Mouse (Mus musculus) hindbrain, embryonic 11.5 days (tissue): ENCODE data around the gene Gli2. TPM values are rescaled to one million over a fixed set of nuclear protein-coding genes. Genes with fewer than 3 reads are reported as not detected.
A peak's percentile ranks its signal among the peaks of the same experiment; 100 is the strongest.

Experiments used
- ATAC-seq: fragments of 200-750 bp; cut with Nextera tagmentation; 2 replicates; pipeline ENCODE4 v1.8.0; 2017; ENCODE audit warnings: mild to moderate bottlenecking, moderate TSS enrichment, moderate library complexity; ENCODE audit not compliant: low FRiP score
- DNase-seq: peaks from one replicate; pipeline ENCODE4 v3.0.0-alpha.2; 2015; ENCODE audit warnings: low spot score
- H3K27ac ChIP-seq: fragments of 300-500 bp; sonication (generic); 2 replicates; pipeline ENCODE4 v1.5.1; 2014; ENCODE audit warnings: mild to moderate bottlenecking, low read depth, low read length
- H3K27me3 ChIP-seq: fragments of 300-500 bp; sonication (generic); 2 replicates; pipeline ENCODE4 v1.6.1; 2014; ENCODE audit warnings: mild to moderate bottlenecking, low read length, moderate library complexity, mixed read lengths; ENCODE audit not compliant: control insufficient read depth, insufficient read depth
- H3K36me3 ChIP-seq: fragments of 300-500 bp; sonication (generic); 2 replicates; pipeline ENCODE4 v1.6.1; 2014; ENCODE audit warnings: mild to moderate bottlenecking, low read length, moderate library complexity, mixed read lengths; ENCODE audit not compliant: control insufficient read depth, insufficient read depth
- H3K4me1 ChIP-seq: fragments of 300-500 bp; sonication (generic); replicated peaks from 2 replicates; pipeline ENCODE4 v1.6.1; 2014; ENCODE audit warnings: low read length, mixed read lengths; ENCODE audit not compliant: control insufficient read depth, insufficient read depth
- H3K4me2 ChIP-seq: fragments of 300-500 bp; sonication (generic); replicated peaks from 2 replicates; pipeline ENCODE4 v1.6.1; 2014; ENCODE audit warnings: mild to moderate bottlenecking, low read depth, low read length
- H3K4me3 ChIP-seq: fragments of 300-500 bp; sonication (generic); 2 replicates; pipeline ENCODE4 v1.5.1; 2014; ENCODE audit warnings: low read depth, low read length
- H3K9ac ChIP-seq: fragments of 300-500 bp; sonication (generic); 2 replicates; pipeline ENCODE4 v1.6.1; 2014; ENCODE audit warnings: low read depth, low read length
- H3K9me3 ChIP-seq: fragments of 300-500 bp; sonication (generic); 2 replicates; pipeline ENCODE4 v1.6.1; 2016; ENCODE audit warnings: low read length; ENCODE audit not compliant: control insufficient read depth
- WGBS: fragments of 180-500 bp; shearing (Covaris S2); extraction: QIAGEN DNeasy Blood & Tissue Kit; methylation state at CpG from one replicate; pipeline ENCODE4 v1.1.7; 2014; 5-methylcytosine and 5-hydroxymethylcytosine counted together
- polyA plus RNA-seq: library from polyadenylated mRNA; unstranded; fragments of >200 nt; fragmentation: Nextera tagmentation; extraction: Ambion mirVana; gene quantifications from 2 replicates; pipeline ENCODE4 v1.2.1, GENCODE M21; 2014

Gene Gli2
- polyA plus RNA-seq, 1 experiment from 2014 or later, result 8.7 TPM

DNA sequence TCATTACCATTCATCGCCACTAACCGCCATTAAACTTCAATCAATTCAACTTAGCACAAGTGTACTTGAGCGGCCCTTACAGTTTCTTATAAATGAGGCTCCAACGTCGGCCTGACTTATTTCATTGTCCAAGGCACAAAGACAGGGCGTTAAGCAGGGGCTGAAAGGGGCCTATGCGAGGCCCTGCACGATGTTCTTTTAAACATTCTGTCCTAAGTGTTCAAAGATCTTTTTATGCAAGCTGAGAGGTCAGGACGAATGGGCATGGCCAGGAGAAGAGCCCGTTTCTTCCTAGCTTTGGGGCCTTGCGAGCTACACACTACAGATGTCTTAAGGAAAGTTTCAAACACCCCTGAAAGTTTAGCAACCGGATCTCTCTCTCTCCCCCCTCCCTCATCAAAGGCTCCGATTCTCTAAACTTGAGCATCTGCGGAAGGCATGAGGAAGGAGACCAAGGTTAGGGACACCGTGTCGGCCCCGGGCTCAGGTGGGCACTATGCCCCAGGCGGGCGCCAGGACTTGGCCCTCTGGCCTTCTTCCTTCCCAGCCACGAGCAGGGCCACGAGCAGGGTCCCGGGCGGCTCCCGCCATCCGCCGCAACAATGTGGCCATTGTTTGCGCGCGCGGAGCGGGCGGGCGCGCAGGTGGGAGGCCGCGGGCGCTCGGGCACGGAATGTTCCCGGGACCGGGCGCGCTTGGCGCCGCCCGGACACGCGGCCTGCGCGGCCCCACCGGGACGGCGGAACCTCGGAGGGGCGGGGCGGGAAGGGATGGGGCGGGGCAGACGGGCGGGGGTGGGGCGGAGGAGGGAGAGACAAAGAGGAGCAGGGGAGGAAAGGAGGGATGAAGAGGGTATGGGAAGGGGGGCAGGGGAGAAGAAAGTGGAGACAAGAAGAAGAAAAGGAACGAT lies 5.7 kb downstream of the Gli2 start:
- Histone ChIP-seq H3K9ac (peak overlapping the region; percentile 73), H3K4me1 (peaks cover 8% of the 10 kb centered on the region), H3K36me3 (no peaks in the 10 kb centered on the region), H3K4me3 (peak overlapping the region; percentile 47), H3K9me3 (no peaks in the 10 kb centered on the region), H3K27me3 (no peaks in the 10 kb centered on the region; the same call in 1 of the 2 replicates), H3K27ac (peak overlapping the region; percentile 96), H3K4me2 (peak overlapping the region; percentile 69)
- peak; percentile 68 for ATAC-seq
- DNase-seq, result peak; percentile 70
- WGBS, result 2% methylated on average over 51 of the region's 61 CpGs

DNA sequence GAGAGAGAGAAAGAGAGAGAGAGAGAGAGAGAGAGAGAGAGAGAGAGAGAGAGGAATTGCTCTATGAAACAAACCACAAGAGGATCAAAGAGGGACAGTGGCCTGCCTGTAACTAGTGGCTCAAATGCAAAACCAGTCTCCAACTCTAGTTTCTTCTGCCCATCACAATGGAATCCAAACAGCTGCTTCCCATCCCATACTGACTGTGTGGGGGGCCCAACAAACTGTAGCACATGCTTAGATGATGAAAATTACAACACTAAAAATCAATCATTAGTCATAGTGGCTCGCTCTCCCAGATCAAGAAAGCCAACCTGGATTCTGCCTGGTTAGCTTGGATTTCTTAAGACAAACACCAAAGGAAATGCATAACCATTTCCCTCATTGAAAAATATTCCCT lies 15.0 kb downstream of the Gli2 start:
- Histone ChIP-seq H3K27me3 (no peaks in the 10 kb centered on the region), H3K36me3 (no peaks in the 10 kb centered on the region), H3K4me1 (peaks cover 11% of the 10 kb centered on the region), H3K9me3 (no peaks in the 10 kb centered on the region), H3K9ac (no peak overlapping the region), H3K27ac (no peak overlapping the region), H3K4me3 (no peak overlapping the region), H3K4me2 (no peak overlapping the region)
- ATAC-seq (no peak), DNase-seq (no peak)
- WGBS, result 95% methylated on average over 1 of the region's 1 CpGs

- no peak for ATAC-seq
- no peak overlapping the region for H3K27ac ChIP-seq
- H3K9me3 ChIP-seq, result no peaks in the 10 kb centered on the region
- WGBS, result 39% methylated on average over 8 of the region's 8 CpGs
- no peaks in the 10 kb centered on the region for H3K27me3 ChIP-seq
- peak; percentile 16 for DNase-seq
- H3K4me3 ChIP-seq, result no peak overlapping the region
- no peak overlapping the region for H3K4me2 ChIP-seq
- H3K4me1 ChIP-seq, result peaks cover 14% of the 10 kb centered on the region
- H3K36me3 ChIP-seq, result no peaks in the 10 kb centered on the region
- no peak overlapping the region for H3K9ac ChIP-seq
Measured at GRCm38 (mm10) chr1:119035931-119036330, 17.5 kb downstream of the Gli2 start.

DNA sequence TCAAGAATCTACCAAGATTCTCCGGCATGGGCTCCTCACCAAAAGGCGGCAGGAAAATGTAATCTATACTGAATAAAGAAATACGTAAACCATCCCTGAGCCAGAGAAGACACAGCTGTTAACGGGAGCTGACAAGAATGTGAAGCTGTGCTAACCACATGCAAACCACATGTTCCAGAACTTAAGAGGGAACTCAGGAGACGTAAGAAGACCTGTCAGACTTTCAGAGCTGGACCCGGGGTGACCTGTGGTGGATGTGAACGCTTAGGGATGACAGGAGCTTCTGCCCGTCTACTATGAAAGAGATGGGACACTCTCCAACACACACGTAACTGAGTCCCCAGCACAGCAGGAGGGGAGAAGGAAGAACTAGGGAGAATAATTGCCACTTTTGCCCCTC lies 18.1 kb downstream of the Gli2 start:
- peak; percentile 23 for DNase-seq
- Histone ChIP-seq H3K4me1 (peaks cover 14% of the 10 kb centered on the region), H3K9me3 (no peaks in the 10 kb centered on the region), H3K4me2 (no peak overlapping the region), H3K4me3 (no peak overlapping the region), H3K9ac (no peak overlapping the region), H3K36me3 (no peaks in the 10 kb centered on the region), H3K27me3 (no peaks in the 10 kb centered on the region), H3K27ac (no peak overlapping the region)
- WGBS, result 59% methylated on average over 9 of the region's 9 CpGs
- no peak for ATAC-seq

DNA sequence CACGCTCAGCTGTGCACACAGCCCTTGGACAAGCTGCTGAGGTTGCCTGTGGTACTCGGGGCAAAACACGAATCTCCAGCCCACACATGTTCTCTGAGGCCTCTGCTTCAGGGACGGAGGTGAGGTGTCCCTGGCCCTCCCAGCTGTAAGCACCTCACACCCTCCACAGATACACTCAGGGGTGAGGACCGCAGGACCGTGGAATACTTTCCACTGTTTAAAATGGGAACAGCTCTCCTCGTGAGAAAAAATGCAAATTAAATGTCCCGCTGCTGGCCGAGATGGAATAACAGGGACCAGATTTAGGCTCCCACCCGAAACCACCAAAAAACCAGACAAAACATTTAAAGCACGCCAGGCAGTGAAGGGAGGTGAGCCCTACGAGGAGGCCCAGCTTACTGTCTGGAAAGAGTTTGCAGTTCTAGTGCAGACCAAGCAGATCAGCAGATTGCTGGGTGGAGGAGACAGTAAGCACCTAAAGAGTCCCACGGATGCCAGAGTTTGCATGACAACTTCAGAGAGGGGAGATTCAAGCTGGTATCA lies 19.2 kb downstream of the Gli2 start:
- Histone ChIP-seq H3K27me3 (no peaks in the 10 kb centered on the region), H3K36me3 (no peaks in the 10 kb centered on the region), H3K9me3 (no peaks in the 10 kb centered on the region), H3K4me1 (peaks cover 14% of the 10 kb centered on the region), H3K9ac (peak overlapping the region; percentile 42), H3K4me2 (0 out of 2 replicates have a peak overlapping the region, but pooled peaks have one; percentile 7), H3K27ac (peak overlapping the region; percentile 92), H3K4me3 (no peak overlapping the region)
- WGBS, result 29% methylated on average over 13 of the region's 13 CpGs
- ATAC-seq, result no peak
- DNase-seq, result peak; percentile 22

DNA sequence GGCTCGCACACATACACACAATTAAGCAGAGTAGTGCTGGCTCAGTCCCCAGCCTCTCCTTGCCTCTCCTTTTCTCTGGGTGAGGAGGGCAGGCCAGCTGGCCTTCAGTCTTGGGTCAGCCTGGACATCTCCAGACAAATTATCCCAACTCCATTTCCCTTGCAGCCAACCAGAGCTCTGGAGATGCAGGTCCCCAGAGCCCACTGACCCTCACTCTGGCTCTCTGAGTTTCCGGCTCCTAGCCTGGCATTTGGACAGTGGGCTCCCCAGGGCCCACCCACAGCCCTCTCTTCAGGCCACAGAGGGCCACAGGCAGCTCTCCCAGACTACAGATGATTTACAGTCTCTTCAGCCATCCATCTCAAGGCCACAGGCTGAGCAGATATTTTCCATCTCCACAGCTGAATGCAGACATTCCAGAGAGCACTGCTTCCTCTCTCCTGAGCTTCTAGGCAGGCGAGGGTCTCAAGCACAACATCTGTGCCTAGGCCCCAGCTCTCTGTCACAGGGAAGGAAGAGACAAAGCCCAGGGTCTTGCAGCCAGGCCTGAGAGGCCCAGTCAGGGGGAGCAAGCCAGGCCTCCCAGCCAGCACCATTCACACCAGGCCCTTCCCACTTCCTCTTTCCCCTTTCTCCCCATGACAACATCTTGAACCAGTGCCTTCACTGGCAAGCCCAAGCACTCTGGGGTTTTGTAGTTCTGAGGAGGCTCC lies 19.8 kb downstream of the Gli2 start:
- H3K4me1 ChIP-seq, result peaks cover 14% of the 10 kb centered on the region
- H3K36me3 ChIP-seq, result no peaks in the 10 kb centered on the region
- peak overlapping the region; percentile 92 for H3K27ac ChIP-seq
- H3K9me3 ChIP-seq, result no peaks in the 10 kb centered on the region
- peak overlapping the region; percentile 11; the same call in 1 of the 2 replicates for H3K4me2 ChIP-seq
- peak overlapping the region; percentile 42 for H3K9ac ChIP-seq
- DNase-seq (peak; percentile 78), ATAC-seq (peak; percentile 88)
- no peaks in the 10 kb centered on the region for H3K27me3 ChIP-seq
- 32% methylated on average over 3 of the region's 3 CpGs for WGBS
- H3K4me3 ChIP-seq, result no peak overlapping the region

- no peak for ATAC-seq
- no peak overlapping the region for H3K27ac ChIP-seq
- 87% methylated on average over 6 of the region's 6 CpGs for WGBS
- DNase-seq, result no peak
- no peak overlapping the region for H3K4me3 ChIP-seq
- H3K27me3 ChIP-seq, result no peaks in the 10 kb centered on the region
- no peak overlapping the region for H3K4me2 ChIP-seq
- H3K4me1 ChIP-seq, result peaks cover 14% of the 10 kb centered on the region
- H3K9ac ChIP-seq, result no peak overlapping the region
- no peaks in the 10 kb centered on the region for H3K9me3 ChIP-seq
- H3K36me3 ChIP-seq, result no peaks in the 10 kb centered on the region
Measured at GRCm38 (mm10) chr1:119031185-119031584, 22.2 kb downstream of the Gli2 start.

- H3K9me3 ChIP-seq, result no peaks in the 10 kb centered on the region
- H3K4me1 ChIP-seq, result no peaks in the 10 kb centered on the region; the same call in 1 of the 2 replicates
- H3K9ac ChIP-seq, result no peak overlapping the region
- H3K36me3 ChIP-seq, result no peaks in the 10 kb centered on the region
- DNase-seq (no peak), ATAC-seq (no peak)
- H3K27me3 ChIP-seq, result no peaks in the 10 kb centered on the region
- no peak overlapping the region for H3K27ac ChIP-seq
- no peak overlapping the region for H3K4me3 ChIP-seq
- H3K4me2 ChIP-seq, result no peak overlapping the region
- WGBS, result 53% methylated on average over 8 of the region's 8 CpGs
Measured at GRCm38 (mm10) chr1:119025647-119026358, 27.6 kb downstream of the Gli2 start.
